Mouse (Mus musculus): ENCODE data around the gene D630023F18Rik. TPM values are rescaled to one million over a fixed set of nuclear protein-coding genes. Genes with fewer than 3 reads are reported as not detected.
A peak's percentile ranks its signal among the peaks of the same experiment; 100 is the strongest.

Gene D630023F18Rik
- polyA plus RNA-seq (2021), result 0.08 TPM

DNA sequence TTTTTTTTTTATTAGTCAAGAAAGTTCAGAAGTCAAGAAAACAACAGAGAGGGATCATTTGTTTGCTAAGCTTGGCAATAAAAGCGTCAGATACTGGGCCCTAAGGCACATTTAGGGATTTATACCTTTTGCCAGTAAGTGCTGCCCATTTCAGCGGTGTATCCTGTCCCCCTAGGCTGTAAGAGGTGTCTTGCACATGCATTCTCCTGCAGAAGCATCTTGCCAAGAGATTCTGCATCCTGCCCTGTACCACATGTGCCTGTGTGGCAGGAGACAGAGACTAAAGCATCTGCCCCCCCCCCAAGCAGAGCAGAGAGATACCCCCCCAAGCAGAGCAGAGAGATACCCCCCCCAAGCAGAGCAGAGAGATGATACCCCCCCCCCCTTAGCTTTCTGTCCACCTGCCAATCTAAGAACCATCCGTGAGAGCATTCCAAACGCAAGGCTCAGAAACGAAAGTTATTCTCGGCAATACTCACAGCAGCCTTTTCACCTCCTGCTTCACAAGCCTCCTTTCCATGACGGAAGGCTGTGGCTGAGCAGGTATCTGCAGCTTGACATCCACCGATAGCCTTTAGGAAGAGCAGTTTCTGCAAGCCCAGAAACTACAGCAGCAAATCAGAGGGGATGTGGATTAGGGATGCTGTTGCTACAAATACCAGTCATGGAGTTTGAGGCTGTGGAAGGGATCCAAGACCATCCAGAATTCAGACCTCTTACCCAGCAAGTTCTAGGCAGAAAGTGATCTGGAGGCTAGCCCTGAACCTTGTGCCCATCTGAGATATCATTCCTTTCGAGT lies at the start of gene D630023F18Rik:
TSS of gene D630023F18Rik (minus strand) at position 641 of the 799 bp plus-strand sequence.
- CTCF ChIA-PET, result interaction anchor here (0.9 kb wide), 1 partner anchor 55 kb away, joined by 3 read pairs; no protein-coding TSS in a partner anchor
- no peak for ATAC-seq
- in situ Hi-C loops (cut with MboI; ENCODE audit: low pct_unique_long_range_greater_than_20kb), result no loop called here
- POLR2A ChIA-PET, result no interaction called here
- TF ChIP-seq CTCF (IDR thresholded peaks at IDR 0.05), result no peak
- no peak for DNase-seq (ENCODE audit: low read depth, low spot score)
- H3K27me3 ChIP-seq, result no peaks in the 10 kb centered on the region

DNA sequence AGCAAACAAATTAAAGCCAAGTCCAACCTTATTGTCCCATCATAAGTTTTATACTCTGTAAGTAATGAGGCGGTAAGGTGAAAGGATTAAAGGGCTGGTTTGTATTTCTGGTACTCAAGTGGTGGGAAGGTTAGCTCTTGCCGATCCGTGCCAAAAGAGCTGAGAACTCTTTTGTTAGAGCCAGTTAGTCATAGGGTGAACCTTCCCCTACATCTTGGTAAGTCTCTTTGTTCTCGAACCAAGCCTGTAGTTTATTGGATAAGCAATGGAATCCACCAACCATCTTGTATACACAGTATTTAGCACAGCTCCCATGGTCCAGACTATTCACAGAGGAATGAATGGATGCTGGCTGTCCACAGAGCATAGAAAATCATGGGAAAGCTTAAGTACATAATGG lies 48.6 kb upstream of the D630023F18Rik start:
- ChIA-PET CTCF (interaction anchor here (1.1 to 3.4 kb wide), 3 partner anchors 8 to 59 kb away, joined by 4 to 11 read pairs (median 6); no protein-coding TSS in a partner anchor), POLR2A (interaction anchor here (0.8 kb wide), 1 partner anchor 13 kb away, joined by 4 read pairs; no protein-coding TSS in a partner anchor)
- H3K27me3 ChIP-seq, result no peaks in the 10 kb centered on the region
- no peak for ATAC-seq
- DNase-seq (ENCODE audit: low read depth, low spot score), result no peak
- TF ChIP-seq CTCF (IDR thresholded peaks at IDR 0.05), result no peak
- in situ Hi-C loops (cut with MboI; ENCODE audit: low pct_unique_long_range_greater_than_20kb), result loop anchor here (10.0 kb wide), 1 partner anchor 457 kb away; no protein-coding TSS in a partner anchor

DNA sequence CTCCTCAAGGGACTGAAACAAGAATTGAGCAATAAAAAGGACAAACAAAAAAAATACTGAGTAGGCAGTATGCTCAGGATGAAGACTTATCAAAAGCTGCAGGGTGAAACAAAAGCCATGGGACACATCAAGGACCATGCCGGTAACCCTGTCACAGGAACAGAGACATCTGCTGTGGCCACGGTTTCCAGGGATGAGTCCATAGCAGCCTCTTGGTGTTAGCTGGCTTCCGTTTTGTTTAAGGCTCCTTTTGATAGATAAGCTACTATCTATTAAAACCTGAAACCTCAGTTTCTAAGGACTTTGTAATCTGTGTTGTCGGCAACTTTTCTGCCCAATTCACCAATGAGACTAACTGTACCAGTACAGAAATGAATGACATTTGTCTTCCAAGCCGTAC lies 46.9 kb upstream of the D630023F18Rik start:
- CTCF ChIA-PET, result interaction anchor here (2.4 to 3.4 kb wide), 2 partner anchors 9 to 10 kb away, joined by 11 to 13 read pairs; no protein-coding TSS in a partner anchor
- in situ Hi-C loops (cut with MboI; ENCODE audit: low pct_unique_long_range_greater_than_20kb), result loop anchor here (10.0 kb wide), 1 partner anchor 455 kb away; no protein-coding TSS in a partner anchor
- POLR2A ChIA-PET, result interaction anchor here (0.5 kb wide), 1 partner anchor 284 kb away, joined by 4 read pairs; no protein-coding TSS in a partner anchor
- no peak for TF ChIP-seq CTCF (IDR thresholded peaks at IDR 0.05)
- ATAC-seq, result no peak
- DNase-seq (ENCODE audit: low read depth, low spot score), result no peak
- no peaks in the 10 kb centered on the region for H3K27me3 ChIP-seq

DNA sequence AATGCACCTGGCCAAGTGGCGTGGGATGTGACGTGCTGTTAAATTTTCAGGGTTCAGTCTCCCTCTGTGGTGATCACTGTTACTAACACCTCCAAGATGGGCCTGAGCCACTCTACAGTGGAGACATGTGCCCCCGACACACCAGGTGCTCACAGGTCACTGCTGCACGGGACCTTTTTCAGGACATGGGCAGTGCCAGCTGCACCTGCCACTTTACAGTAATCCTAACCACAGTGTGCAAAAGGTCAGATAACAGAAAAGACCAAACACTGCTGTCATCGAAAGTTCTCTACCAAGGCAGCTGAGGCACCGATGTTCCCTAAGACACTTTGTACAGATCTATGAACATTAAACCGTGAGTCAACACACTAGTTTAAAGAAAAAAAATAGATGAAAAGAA lies 46.5 kb upstream of the D630023F18Rik start:
- ATAC-seq, result no peak
- TF ChIP-seq CTCF (IDR thresholded peaks at IDR 0.05), result no peak
- no peaks in the 10 kb centered on the region for H3K27me3 ChIP-seq
- in situ Hi-C loops (cut with MboI; ENCODE audit: low pct_unique_long_range_greater_than_20kb), result no loop called here
- CTCF ChIA-PET, result interaction anchor here (1.0 to 3.4 kb wide), 3 partner anchors 9 to 57 kb away, joined by 3 to 13 read pairs (median 11); no protein-coding TSS in a partner anchor
- POLR2A ChIA-PET, result interaction anchor here (0.5 kb wide), 1 partner anchor 284 kb away, joined by 4 read pairs; no protein-coding TSS in a partner anchor
- DNase-seq (ENCODE audit: low read depth, low spot score), result no peak

DNA sequence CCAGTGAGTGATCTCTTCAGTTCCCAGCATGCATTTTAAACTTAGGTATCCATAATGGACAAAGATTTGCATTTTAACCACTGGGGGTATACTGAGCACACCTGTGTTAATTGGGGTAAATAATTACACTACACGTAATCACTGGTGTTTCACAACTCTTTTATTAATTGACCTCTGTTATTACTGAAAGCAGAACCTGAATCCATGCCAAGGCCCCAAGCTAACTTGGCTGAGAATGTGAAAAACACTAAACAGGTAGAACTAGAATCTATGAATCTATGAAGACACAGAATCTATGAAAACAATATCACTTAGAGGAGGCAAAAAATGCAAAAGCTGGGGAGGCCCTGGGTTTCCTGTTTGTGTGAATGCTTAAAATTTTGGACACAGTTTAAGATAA lies 44.5 kb upstream of the D630023F18Rik start:
- ATAC-seq (no peak), DNase-seq (ENCODE audit: low read depth, low spot score) (no peak)
- CTCF ChIA-PET, result interaction anchor here (1.0 kb wide), 1 partner anchor 9 kb away, joined by 4 read pairs; no protein-coding TSS in a partner anchor
- in situ Hi-C loops (cut with MboI; ENCODE audit: low pct_unique_long_range_greater_than_20kb), result no loop called here
- no peaks in the 10 kb centered on the region for H3K27me3 ChIP-seq
- no peak for TF ChIP-seq CTCF (IDR thresholded peaks at IDR 0.05)
- POLR2A ChIA-PET, result interaction anchor here (0.7 kb wide), 1 partner anchor 122 kb away, joined by 3 read pairs; no protein-coding TSS in a partner anchor

DNA sequence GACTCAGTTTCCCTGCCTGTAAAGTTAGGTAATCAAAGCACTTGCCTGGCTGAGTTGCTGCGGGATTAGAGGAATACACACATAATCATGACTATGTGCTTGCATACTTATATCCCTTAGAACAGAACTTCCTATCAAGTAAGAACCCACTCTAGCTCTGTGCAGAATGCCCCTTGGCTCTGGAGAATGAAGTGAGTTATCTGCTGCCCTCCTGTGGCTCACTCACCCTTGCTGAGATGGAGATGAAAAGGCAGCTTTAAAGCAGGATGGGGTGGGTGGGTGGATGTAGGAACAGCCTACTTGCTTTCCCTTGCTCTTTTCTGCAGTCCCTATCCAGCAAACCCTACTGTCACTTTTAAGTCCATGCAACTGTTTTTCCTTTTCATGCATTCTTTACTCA lies 39.2 kb upstream of the D630023F18Rik start:
- ChIA-PET POLR2A (no interaction called here), CTCF (interaction anchor here (2.8 kb wide), 1 partner anchor 17 kb away, joined by 14 read pairs; no protein-coding TSS in a partner anchor)
- TF ChIP-seq CTCF (IDR thresholded peaks at IDR 0.05), result peak; percentile 46
- in situ Hi-C loops (cut with MboI; ENCODE audit: low pct_unique_long_range_greater_than_20kb), result no loop called here
- DNase-seq (ENCODE audit: low read depth, low spot score) (no peak), ATAC-seq (no peak)
- no peaks in the 10 kb centered on the region for H3K27me3 ChIP-seq

DNA sequence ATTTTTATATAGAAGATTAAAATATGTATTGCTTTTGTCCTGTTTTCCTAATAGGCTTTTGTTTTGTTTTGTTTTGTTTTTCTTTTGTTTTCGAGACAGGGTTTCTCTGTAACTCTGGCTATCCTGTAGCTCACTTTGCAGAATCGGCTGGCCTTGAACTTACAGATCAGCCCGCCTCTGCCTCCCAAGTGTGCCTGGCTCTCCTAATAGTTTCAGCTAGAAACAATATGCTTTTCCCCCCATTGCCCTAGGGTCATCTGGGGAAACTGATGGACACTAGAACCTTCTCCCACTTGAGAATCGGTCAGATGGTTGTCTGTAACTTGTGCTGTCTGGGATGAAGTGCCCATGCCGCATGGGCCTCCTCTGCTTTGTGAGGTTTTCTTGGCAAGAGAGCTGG lies 33.1 kb upstream of the D630023F18Rik start:
- ATAC-seq (no peak), DNase-seq (ENCODE audit: low read depth, low spot score) (no peak)
- H3K27me3 ChIP-seq, result no peaks in the 10 kb centered on the region
- TF ChIP-seq CTCF (IDR thresholded peaks at IDR 0.05), result no peak
- ChIA-PET CTCF (interaction anchor here (0.9 to 2.4 kb wide), 6 partner anchors 9 to 44 kb away, joined by 3 to 9 read pairs (median 4); no protein-coding TSS in a partner anchor), POLR2A (no interaction called here)
- in situ Hi-C loops (cut with MboI; ENCODE audit: low pct_unique_long_range_greater_than_20kb), result no loop called here

DNA sequence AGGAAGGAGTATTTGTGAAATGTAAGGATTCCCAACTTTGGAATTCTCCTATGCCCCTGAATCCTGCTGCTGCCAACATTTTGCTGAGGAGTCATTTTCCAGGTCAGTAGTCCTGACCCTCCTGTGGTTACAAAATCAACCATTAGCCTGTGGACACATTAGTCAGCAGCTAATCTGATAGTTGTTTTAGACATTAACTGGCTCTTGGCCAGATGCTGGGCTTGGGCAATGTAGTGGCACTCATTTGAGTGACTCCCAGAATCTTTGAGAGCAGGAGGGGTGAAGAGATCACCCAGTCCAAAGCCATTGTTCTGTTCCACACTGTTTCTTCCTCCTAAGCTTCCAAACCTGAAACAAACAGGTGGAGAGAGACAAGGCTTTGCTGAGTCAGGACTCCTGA lies 31.8 kb upstream of the D630023F18Rik start:
- in situ Hi-C loops (cut with MboI; ENCODE audit: low pct_unique_long_range_greater_than_20kb), result no loop called here
- H3K27me3 ChIP-seq, result no peaks in the 10 kb centered on the region
- TF ChIP-seq CTCF (IDR thresholded peaks at IDR 0.05), result no peak
- ChIA-PET CTCF (interaction anchor here (2.0 to 2.4 kb wide), 3 partner anchors 23 to 43 kb away, joined by 5 to 9 read pairs (median 7); no protein-coding TSS in a partner anchor), POLR2A (no interaction called here)
- peak; percentile 89 for DNase-seq (ENCODE audit: low read depth, low spot score)
- ATAC-seq, result peak; percentile 86

DNA sequence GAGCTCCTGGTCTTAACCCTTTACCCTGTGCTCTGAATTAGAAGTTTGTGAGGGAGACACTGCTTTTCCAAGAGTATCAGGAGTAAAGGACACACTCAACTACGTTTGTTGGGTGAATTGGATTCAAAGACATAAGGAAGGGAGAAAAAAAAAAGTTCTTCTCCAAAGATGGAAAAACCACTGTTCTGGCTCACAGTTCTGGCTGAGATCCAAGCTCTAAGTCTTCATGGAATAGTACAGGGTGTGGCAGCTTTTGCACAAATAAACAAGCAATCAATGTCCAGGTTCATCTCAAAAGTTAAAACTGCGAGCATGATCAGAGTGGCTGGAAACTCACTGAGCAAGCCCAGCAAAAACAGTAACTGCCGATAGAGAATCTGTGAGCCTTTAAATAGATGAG lies 25.0 kb upstream of the D630023F18Rik start:
- H3K27me3 ChIP-seq, result no peaks in the 10 kb centered on the region
- in situ Hi-C loops (cut with MboI; ENCODE audit: low pct_unique_long_range_greater_than_20kb), result no loop called here
- ATAC-seq, result no peak
- POLR2A ChIA-PET, result no interaction called here
- no peak for TF ChIP-seq CTCF (IDR thresholded peaks at IDR 0.05)
- CTCF ChIA-PET, result interaction anchor here (0.7 to 1.5 kb wide), 3 partner anchors 18 to 32 kb away, joined by 3 to 4 read pairs (median 3); no protein-coding TSS in a partner anchor
- no peak for DNase-seq (ENCODE audit: low read depth, low spot score)

DNA sequence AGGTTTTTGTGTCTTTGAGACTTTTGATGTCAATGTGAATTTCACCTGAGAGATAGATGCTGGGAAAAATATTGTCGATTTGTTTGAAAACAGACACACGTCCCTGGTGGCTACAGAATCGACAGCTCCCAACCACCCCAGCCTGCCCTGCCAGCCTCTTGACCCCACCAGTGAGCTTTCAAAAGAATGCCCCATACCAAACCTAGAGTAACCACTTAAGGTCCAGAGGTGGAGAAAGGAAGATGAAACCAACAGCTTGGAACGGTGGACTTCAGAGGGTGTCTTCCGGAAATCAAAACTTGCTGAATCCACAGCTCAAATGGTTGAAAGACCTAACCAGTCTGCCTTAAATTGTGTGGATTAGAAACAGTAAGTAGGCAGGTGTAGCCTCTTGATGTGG lies 24.3 kb upstream of the D630023F18Rik start:
- no peak for DNase-seq (ENCODE audit: low read depth, low spot score)
- no peak for ATAC-seq
- CTCF ChIA-PET, result interaction anchor here (1.0 to 1.5 kb wide), 4 partner anchors 17 to 72 kb away, joined by 3 to 4 read pairs (median 4); no protein-coding TSS in a partner anchor
- POLR2A ChIA-PET, result no interaction called here
- in situ Hi-C loops (cut with MboI; ENCODE audit: low pct_unique_long_range_greater_than_20kb), result no loop called here
- H3K27me3 ChIP-seq, result no peaks in the 10 kb centered on the region
- no peak for TF ChIP-seq CTCF (IDR thresholded peaks at IDR 0.05)
